Mouse (Mus musculus) lung, postnatal 25 days (tissue): ENCODE results near the gene Sgcg.

Experiments
- DNase-seq: peaks from one replicate; pipeline ENCODE4 v3.0.0; 2022; ENCODE audit warnings: low spot score

Gene Sgcg

GRCm38 (mm10) chr14:61258352-61258751 is at the start of gene Sgcg:
Gene Sgcg (minus strand): TSS chr14:61258490.
- DNase-seq: peak; percentile 4

GRCm38 (mm10) chr14:61303969-61304609 is 45.8 kb upstream of the Sgcg start:
- no peak for DNase-seq

- DNase-seq: no peak
Measured at GRCm38 (mm10) chr14:61302428-61302827, 44.1 kb upstream of the Sgcg start.

GRCm38 (mm10) chr14:61301323-61301722 is 43.0 kb upstream of the Sgcg start:
- DNase-seq: no peak

GRCm38 (mm10) chr14:61299810-61300209 is 41.5 kb upstream of the Sgcg start:
- DNase-seq: no peak

- peak; percentile 44 for DNase-seq
Measured at GRCm38 (mm10) chr14:61294738-61295079, 36.4 kb upstream of the Sgcg start.

- peak; percentile 73 for DNase-seq
Measured at GRCm38 (mm10) chr14:61293884-61294737, 35.8 kb upstream of the Sgcg start.

GRCm38 (mm10) chr14:61290664-61291063 is 32.4 kb upstream of the Sgcg start:
- no peak for DNase-seq

- no peak for DNase-seq
Measured at GRCm38 (mm10) chr14:61288606-61289286, 30.5 kb upstream of the Sgcg start.

GRCm38 (mm10) chr14:61278676-61279300 is 20.5 kb upstream of the Sgcg start:
- DNase-seq: no peak

GRCm38 (mm10) chr14:61277285-61277684 is 19.0 kb upstream of the Sgcg start:
- peak; percentile 20 for DNase-seq

- DNase-seq: no peak
Measured at GRCm38 (mm10) chr14:61274414-61275198, 16.3 kb upstream of the Sgcg start.

GRCm38 (mm10) chr14:61267908-61268475 is 9.7 kb upstream of the Sgcg start:
- DNase-seq: no peak

GRCm38 (mm10) chr14:61259084-61259483 is 794 bp upstream of the Sgcg start:
- no peak for DNase-seq

- no peak for DNase-seq
Measured at GRCm38 (mm10) chr14:61252596-61253388, 5.5 kb downstream of the Sgcg start.

- DNase-seq: no peak
Measured at GRCm38 (mm10) chr14:61246444-61246843, 11.8 kb downstream of the Sgcg start.

GRCm38 (mm10) chr14:61242611-61243010 is 15.7 kb downstream of the Sgcg start:
- DNase-seq: no peak

GRCm38 (mm10) chr14:61238751-61239150 is 19.5 kb downstream of the Sgcg start:
- no peak for DNase-seq

- no peak for DNase-seq
Measured at GRCm38 (mm10) chr14:61237101-61237654, 21.1 kb downstream of the Sgcg start.

GRCm38 (mm10) chr14:61235846-61236474 is 22.3 kb downstream of the Sgcg start:
- no peak for DNase-seq
